Mouse (Mus musculus) kidney, postnatal 10 days (tissue): ENCODE results near the gene Wasf2.

ENCODE experiments used
- DNase-seq: peaks from one replicate; pipeline ENCODE4 v3.0.0; 2021; ENCODE audit warnings: mixed read lengths

Gene Wasf2

GRCm38 (mm10) chr4:133241910-133242309 lies 111.6 kb downstream of the Wasf2 start:
- DNase-seq, result no peak

GRCm38 (mm10) chr4:133242710-133243109 lies 112.4 kb downstream of the Wasf2 start:
- DNase-seq, result no peak

- peak; percentile 65 for DNase-seq
Measured at GRCm38 (mm10) chr4:133243538-133243937, 113.2 kb downstream of the Wasf2 start.

DNA sequence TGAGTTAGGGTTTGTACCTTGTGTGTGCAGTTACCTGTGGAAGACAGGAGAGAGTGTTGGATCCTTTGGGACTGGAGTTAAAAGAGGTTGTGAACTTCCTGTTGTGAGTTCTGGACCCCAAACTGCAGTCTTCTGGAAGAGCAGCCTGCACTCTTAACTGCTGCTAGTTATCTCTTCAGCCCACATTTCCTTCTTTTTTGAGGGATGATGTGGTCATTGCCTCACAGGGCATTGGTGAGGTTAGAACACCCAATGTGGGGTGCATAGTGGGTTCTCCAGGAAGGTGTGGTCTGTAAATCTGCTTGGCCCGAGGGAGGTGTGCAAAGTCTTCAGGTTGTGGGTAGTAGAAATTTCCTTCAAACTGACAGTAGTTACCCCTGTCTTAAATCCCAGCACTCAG lies 114.0 kb downstream of the Wasf2 start:
- DNase-seq, result no peak

DNA sequence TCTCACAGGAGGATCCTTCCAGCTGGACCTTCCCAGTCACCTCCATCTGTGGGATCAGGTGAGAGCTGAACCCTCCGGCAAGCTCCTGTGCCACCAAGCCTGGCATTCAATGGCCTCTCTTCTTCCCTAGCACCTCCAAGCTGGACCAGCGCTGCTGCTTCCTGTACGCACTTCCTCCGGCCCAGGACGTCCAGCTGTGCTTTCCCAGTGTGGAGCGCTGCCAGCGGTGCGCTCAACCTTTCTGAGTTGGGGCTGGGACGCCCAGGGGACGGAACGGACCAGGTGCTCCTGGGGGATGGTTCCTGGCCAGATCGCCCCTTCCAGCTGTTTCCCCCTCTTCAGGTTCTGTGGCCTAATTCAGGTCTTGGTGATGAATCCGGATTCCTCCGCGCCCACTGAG lies 116.8 kb downstream of the Wasf2 start:
- peak; percentile 77 for DNase-seq

DNA sequence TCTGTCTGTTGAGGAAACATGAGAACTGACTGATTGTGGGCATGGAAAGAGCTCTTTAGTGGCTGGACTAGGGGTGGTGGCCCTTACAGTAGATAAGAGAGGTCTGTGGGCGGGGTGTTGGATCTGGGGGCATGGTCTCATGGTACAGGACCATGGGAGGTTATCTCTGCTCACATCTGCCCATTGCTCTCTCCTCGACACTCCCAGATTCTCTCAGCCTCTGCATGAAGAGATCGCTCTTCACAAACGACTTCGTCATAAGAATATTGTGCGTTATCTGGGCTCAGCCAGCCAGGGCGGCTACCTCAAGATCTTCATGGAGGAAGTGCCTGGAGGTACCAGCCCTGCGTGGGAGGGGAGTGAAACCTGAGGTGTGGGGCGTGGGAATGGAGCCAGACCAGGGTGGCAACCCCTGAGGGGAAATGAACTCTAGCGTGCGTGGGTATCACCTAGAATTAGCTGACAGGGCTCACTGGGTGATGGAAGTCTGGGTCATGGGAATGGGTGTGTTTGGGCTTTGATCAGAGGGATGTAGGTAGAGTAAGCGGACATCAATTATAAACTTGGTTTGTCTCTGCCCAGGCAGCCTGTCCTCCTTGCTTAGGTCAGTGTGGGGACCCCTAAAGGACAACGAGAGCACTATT lies 117.6 kb downstream of the Wasf2 start:
- no peak for DNase-seq
